23 mouse cellular contexts compared by ENCODE assay signal in genomic region chr19:21009607-21010006, GRCm38 (mm10). TPM values are rescaled to one million over a fixed set of nuclear protein-coding genes. Genes with fewer than 3 reads are reported as not detected.
A peak's percentile ranks its signal among the peaks of the same experiment; 100 is the strongest.
DNase-seq lines count a peak whose midpoint lies in the region; ATAC-seq lines count a peak whose summit lies in the region.
"Had no signal": no experiment of that assay in that cellular context is flagged by ENCODE, and none has a peak within 500 bp of the region (broad histone marks: within the 10 kb centered on the region; RNA-seq: fewer than 3 reads in every experiment).

No protein-coding gene starts in this region.

- H3K27ac ChIP-seq in forebrain, embryonic 15.5 days (replicated peaks) = no peak overlapping the region

- no peak for ATAC-seq in megakaryocyte-erythroid progenitor cell, adult 5-6 weeks (replicated peaks; ENCODE audit: low FRiP score, low TSS enrichment, poor library complexity, severe bottlenecking)
- no peak for ATAC-seq in forebrain, embryonic 15.5 days (replicated peaks)
- ATAC-seq: activated CD4-positive, CD25-positive, alpha-beta regulatory T cell, adult 4 months; CD4-positive, CD25-positive, alpha-beta regulatory T cell, adult 4 months; Patski had no signal

- 94% methylated on average over 2 of the region's 2 CpGs for WGBS in forebrain, embryonic 15.5 days

- no peak overlapping the region for H3K4me3 ChIP-seq in forebrain, embryonic 15.5 days

- H3K9ac ChIP-seq in forebrain, embryonic 15.5 days (replicated peaks) = no peak overlapping the region

- H3K27me3 ChIP-seq in forebrain, embryonic 15.5 days = no peaks in the 10 kb centered on the region
- H3K27me3 ChIP-seq: CH12.LX had no signal

- peak; percentile 17 for DNase-seq in heart, adult 11 months
- no peak for DNase-seq in heart, adult 8-10 months (ENCODE audit: low spot score)
- DNase-seq in fat pad, adult 2 months (ENCODE audit: extremely low read depth, low read depth, low spot score) = peak; percentile 74
- DNase-seq in gonadal fat pad, adult 2 months (ENCODE audit: low read depth) = peak; percentile 86
- DNase-seq: adrenal gland, adult 2 months; adrenal gland, adult 8-10 months; adrenal gland, postnatal 10 days; adrenal gland, postnatal 14 days; adrenal gland, postnatal 25 days; adrenal gland, postnatal 36 days; B cell, adult 2 months; cerebellum, adult 11 months; cerebellum, adult 11-12 months; cerebellum, adult 18-20 months had no signal

- no peaks in the 10 kb centered on the region for H3K9me3 ChIP-seq in forebrain, embryonic 15.5 days
- H3K9me3 ChIP-seq: G1E had no signal

- H3K4me2 ChIP-seq in forebrain, embryonic 15.5 days (replicated peaks) = no peak overlapping the region

- no peaks in the 10 kb centered on the region for H3K36me3 ChIP-seq in forebrain, embryonic 15.5 days
- H3K36me3 ChIP-seq: G1E had no signal

- H3K4me1 ChIP-seq in forebrain, embryonic 15.5 days = peaks cover 1% of the 10 kb centered on the region; the same call in 1 of the 2 replicates

RNA-seq across cellular contexts. Expression of gene Tmc1, which starts 55.6 kb away (rescaled TPM):
- total RNA-seq in heart, adult 8-10 months (2022) = not detected
- 0.12 and 0.29 TPM in 2 replicates for polyA plus RNA-seq in gonadal fat pad, adult 2 months (2012; rRNA removed)
- total RNA-seq in megakaryocyte-erythroid progenitor cell, adult 5-6 weeks (2014; fragmentation: Nextera tagmentation) = 0.11 TPM in 1 of 2 replicates, not detected in the other
- 0.27 TPM in 1 of 2 replicates, not detected in the other for total RNA-seq in megakaryocyte-erythroid progenitor cell, adult 5-6 weeks (2017)
- polyA plus RNA-seq in forebrain, embryonic 15.5 days (2015; fragmentation: Nextera tagmentation; extraction: Ambion mirVana) = 0.05 and 0.25 TPM in 2 replicates
- total RNA-seq: adrenal gland, adult 2 months; adrenal gland, postnatal 14 days; MEL had no signal
- polyA plus RNA-seq: C2C12, G1E, Patski had no signal
